Mouse (Mus musculus) stomach, embryonic 14.5 days (tissue): ENCODE results near the gene 4930564D02Rik. TPM values are rescaled to one million over a fixed set of nuclear protein-coding genes. Genes with fewer than 3 reads are reported as not detected.

Experiments used
- ATAC-seq: fragments of 200-750 bp; cut with Nextera tagmentation; 2 replicates; pipeline ENCODE4 v1.8.0; 2017; ENCODE audit warnings: low read depth, moderate TSS enrichment; ENCODE audit not compliant: insufficient number of reproducible peaks, insufficient read depth, low FRiP score
- H3K27ac ChIP-seq: fragments of 300-500 bp; sonication (generic); 2 replicates; pipeline ENCODE4 v1.5.1; 2014; ENCODE audit warnings: mild to moderate bottlenecking, low read length, moderate library complexity, mixed read lengths
- H3K27me3 ChIP-seq: fragments of 300-500 bp; sonication (generic); 2 replicates; pipeline ENCODE4 v1.6.1; 2014; ENCODE audit warnings: low read length, control low read depth, mixed read lengths; ENCODE audit not compliant: control insufficient read depth, insufficient read depth
- H3K36me3 ChIP-seq: fragments of 300-500 bp; sonication (generic); 2 replicates; pipeline ENCODE4 v1.6.1; 2014; ENCODE audit warnings: mild to moderate bottlenecking, control low read depth, low read length, moderate library complexity, mixed read lengths; ENCODE audit not compliant: control insufficient read depth, insufficient read depth
- H3K4me1 ChIP-seq: fragments of 300-500 bp; sonication (generic); 2 replicates; pipeline ENCODE4 v1.6.1; 2014; ENCODE audit warnings: low read length, control low read depth, mixed read lengths; ENCODE audit not compliant: control insufficient read depth, insufficient read depth
- H3K4me2 ChIP-seq: fragments of 300-500 bp; sonication (generic); replicated peaks from 2 replicates; pipeline ENCODE4 v1.6.1; 2014; ENCODE audit warnings: low read depth, low read length, control low read depth
- H3K4me3 ChIP-seq: fragments of 300-500 bp; sonication (generic); 2 replicates; pipeline ENCODE4 v1.5.1; 2014; ENCODE audit warnings: low read depth, low read length, control low read depth
- H3K9ac ChIP-seq: fragments of 300-500 bp; sonication (generic); replicated peaks from 2 replicates; pipeline ENCODE4 v1.6.1; 2014; ENCODE audit warnings: low read depth, mild to moderate bottlenecking, control low read depth, low read length, moderate library complexity, mixed read lengths
- H3K9me3 ChIP-seq: fragments of 300-500 bp; sonication (generic); 2 replicates; pipeline ENCODE4 v1.6.1; 2016; ENCODE audit warnings: low read depth, low read length, control low read depth; ENCODE audit not compliant: control insufficient read depth
- WGBS: fragments of 180-500 bp; shearing (Covaris S2); extraction: QIAGEN DNeasy Blood & Tissue Kit; methylation state at CpG from one replicate; pipeline ENCODE4 v1.1.7; 2014; 5-methylcytosine and 5-hydroxymethylcytosine counted together
- polyA plus RNA-seq: library from polyadenylated mRNA; unstranded; fragments of >200 nt; fragmentation: Nextera tagmentation; extraction: Ambion mirVana; gene quantifications from 2 replicates; pipeline ENCODE4 v1.2.1, GENCODE M21; 2014

The 4930564D02Rik gene
- polyA plus RNA-seq, 1 experiment from 2014 or later: not detected

GRCm38 (mm10) chr3:105052171-105052936, 14.3 kb upstream of the 4930564D02Rik start:
- ATAC-seq: no peak; the same call in 1 of the 2 replicates
- H3K36me3 ChIP-seq: no peaks in the 10 kb centered on the region
- peak overlapping the region; percentile 75 for H3K9ac ChIP-seq
- 1% methylated on average over 37 of the region's 37 CpGs for WGBS
- peak overlapping the region; percentile 61 for H3K27ac ChIP-seq
- H3K9me3 ChIP-seq: no peaks in the 10 kb centered on the region
- H3K4me2 ChIP-seq: peak overlapping the region; percentile 76
- peaks cover 24% of the 10 kb centered on the region for H3K4me1 ChIP-seq
- H3K27me3 ChIP-seq: no peaks in the 10 kb centered on the region
- peak overlapping the region; percentile 80 for H3K4me3 ChIP-seq

DNA sequence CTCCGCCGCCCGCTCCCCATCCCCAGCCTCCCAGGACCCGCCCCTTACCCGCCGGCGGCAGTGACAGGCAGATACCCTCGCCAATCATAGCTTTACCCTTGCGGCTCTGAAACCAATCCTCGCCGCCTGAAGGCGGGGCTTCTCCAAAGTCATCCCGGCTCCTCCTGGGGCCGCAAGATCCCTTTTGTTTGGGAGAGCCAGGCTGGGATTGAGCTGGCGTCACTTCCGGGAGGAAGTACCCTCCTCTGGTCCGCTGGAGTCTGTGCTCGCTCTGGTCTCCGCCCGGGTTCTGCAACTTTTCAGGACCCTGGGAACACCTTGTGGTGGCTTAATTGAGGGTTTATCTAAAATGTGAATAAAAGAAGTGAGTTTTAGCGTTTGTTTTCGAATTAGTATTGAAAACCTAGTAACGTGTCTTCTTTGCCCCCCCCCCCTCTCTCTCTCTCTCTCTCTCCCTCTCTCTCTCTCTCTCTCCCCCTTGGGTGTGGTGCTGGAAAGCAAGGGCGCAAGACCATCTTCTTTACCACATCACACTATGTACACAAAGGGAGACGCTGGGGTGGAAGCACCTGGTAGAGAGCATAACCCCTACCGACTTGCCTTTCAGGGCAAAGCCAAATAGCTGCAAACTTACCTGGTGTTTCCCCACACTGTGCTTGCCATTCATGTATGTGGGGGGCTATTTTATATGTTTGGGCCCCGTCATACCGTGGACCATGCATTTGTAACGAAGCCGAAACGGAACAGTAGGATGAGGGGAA, 13.5 kb upstream of the 4930564D02Rik start, which contains the start of gene Cttnbp2nl:
Cttnbp2nl (minus strand) TSS at position 210 of the 761 bp plus-strand sequence.
- peak; percentile 98 for ATAC-seq
- Histone ChIP-seq H3K9me3 (no peaks in the 10 kb centered on the region), H3K9ac (peak within 1 kb of the TSS; percentile 75), H3K27ac (peak within 1 kb of the TSS; percentile 61), H3K27me3 (no peaks in the 10 kb centered on the region), H3K4me3 (peak within 1 kb of the TSS; percentile 80), H3K4me2 (peak within 1 kb of the TSS; percentile 76), H3K4me1 (peaks cover 18% of the 10 kb centered on the region), H3K36me3 (no peaks in the 10 kb centered on the region)
- WGBS: 2% methylated on average over 31 of the region's 31 CpGs

GRCm38 (mm10) chr3:105053698-105054001, 13.0 kb upstream of the 4930564D02Rik start:
- peak overlapping the region; percentile 33; the same call in 1 of the 2 replicates for H3K9ac ChIP-seq
- peak overlapping the region; percentile 80 for H3K4me3 ChIP-seq
- 58% methylated on average over 4 of the region's 4 CpGs for WGBS
- no peaks in the 10 kb centered on the region for H3K9me3 ChIP-seq
- no peak for ATAC-seq
- peak overlapping the region; percentile 63 for H3K4me2 ChIP-seq
- H3K27ac ChIP-seq: peak overlapping the region; percentile 53; the same call in 1 of the 2 replicates
- H3K4me1 ChIP-seq: peaks cover 21% of the 10 kb centered on the region
- no peaks in the 10 kb centered on the region for H3K27me3 ChIP-seq
- H3K36me3 ChIP-seq: no peaks in the 10 kb centered on the region

GRCm38 (mm10) chr3:105054952-105055351, 11.7 kb upstream of the 4930564D02Rik start:
- no peaks in the 10 kb centered on the region for H3K36me3 ChIP-seq
- no peak overlapping the region for H3K4me2 ChIP-seq
- H3K27me3 ChIP-seq: no peaks in the 10 kb centered on the region
- no peak for ATAC-seq
- H3K4me1 ChIP-seq: peaks cover 20% of the 10 kb centered on the region
- H3K9ac ChIP-seq: no peak overlapping the region
- 43% methylated on average over 7 of the region's 7 CpGs for WGBS
- no peak overlapping the region for H3K4me3 ChIP-seq
- H3K27ac ChIP-seq: no peak overlapping the region
- no peaks in the 10 kb centered on the region for H3K9me3 ChIP-seq

DNA sequence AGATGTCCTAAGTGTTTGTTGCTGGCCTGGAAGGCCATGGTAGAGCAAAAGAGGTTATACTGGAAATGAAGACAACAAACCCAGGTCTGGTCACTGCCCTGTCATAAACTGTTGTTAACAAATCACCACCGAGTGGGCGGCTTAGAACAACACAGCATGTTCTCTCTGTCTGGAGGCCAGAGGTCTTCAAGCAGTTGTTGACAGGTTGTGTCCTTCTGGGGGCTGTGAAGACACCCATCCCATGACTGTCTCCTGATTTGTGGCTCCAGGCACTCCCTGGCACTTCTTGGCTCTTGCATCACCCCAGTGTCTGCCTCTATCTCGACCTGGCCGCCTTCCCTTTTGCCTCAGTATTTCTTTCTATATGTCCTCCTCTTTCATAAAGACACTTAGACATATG, 11.0 kb upstream of the 4930564D02Rik start:
- Histone ChIP-seq H3K36me3 (no peaks in the 10 kb centered on the region), H3K4me2 (no peak overlapping the region), H3K4me3 (no peak overlapping the region), H3K9ac (no peak overlapping the region), H3K9me3 (no peaks in the 10 kb centered on the region), H3K4me1 (peaks cover 18% of the 10 kb centered on the region), H3K27ac (no peak overlapping the region), H3K27me3 (no peaks in the 10 kb centered on the region)
- WGBS: 68% methylated on average over 4 of the region's 4 CpGs
- no peak for ATAC-seq

DNA sequence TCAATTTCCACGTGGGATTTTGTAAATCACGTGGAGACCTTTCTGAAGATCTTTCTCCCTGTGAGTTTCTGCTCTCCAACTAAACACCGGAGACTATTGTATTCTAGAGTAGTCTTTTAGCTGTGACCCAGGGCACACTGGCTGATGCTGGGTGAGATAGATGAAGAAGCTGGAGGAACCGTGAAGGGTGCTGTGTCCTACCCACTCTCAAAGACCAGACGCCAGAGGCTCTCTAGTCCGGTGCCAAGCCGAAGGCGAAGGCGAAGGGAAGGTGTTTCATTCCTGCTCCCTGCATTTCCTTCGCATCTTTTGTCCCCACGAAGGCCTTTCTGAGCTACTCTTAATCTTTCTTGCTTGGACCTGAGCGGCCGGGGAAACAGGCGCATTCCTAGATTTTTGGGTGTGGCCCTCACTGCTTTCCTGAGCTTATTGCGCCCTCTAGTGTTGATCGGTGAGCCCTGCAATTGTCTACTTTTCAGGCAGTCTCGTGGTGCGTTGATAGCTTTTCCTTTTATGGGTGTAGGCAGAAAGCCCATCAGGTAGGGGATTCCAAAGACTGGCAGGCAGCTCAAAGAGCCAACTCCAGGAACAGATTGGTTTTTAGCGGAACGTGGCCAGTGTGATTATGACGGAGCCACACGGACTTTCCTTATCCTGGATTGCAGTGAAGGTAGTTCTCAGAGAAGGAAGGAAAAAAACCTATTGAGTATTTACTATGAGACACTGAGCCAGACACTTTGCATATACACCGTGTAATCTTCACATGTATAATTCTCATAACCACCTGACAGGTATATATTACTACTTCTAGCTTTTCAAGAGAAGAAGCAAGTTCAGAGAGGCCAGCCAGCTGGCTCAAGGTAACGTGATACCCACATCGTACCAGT, 7.8 kb upstream of the 4930564D02Rik start:
- Histone ChIP-seq H3K4me1 (peaks cover 5% of the 10 kb centered on the region; the same call in 1 of the 2 replicates), H3K9ac (no peak overlapping the region; the same call in 1 of the 2 replicates), H3K27me3 (no peaks in the 10 kb centered on the region), H3K9me3 (no peaks in the 10 kb centered on the region), H3K27ac (no peak overlapping the region), H3K36me3 (no peaks in the 10 kb centered on the region), H3K4me3 (peak overlapping the region; percentile 18; the same call in 1 of the 2 replicates), H3K4me2 (peak overlapping the region; percentile 42)
- WGBS: 12% methylated on average over 25 of the region's 25 CpGs
- ATAC-seq: peak; percentile 26; the same call in 1 of the 2 replicates

DNA sequence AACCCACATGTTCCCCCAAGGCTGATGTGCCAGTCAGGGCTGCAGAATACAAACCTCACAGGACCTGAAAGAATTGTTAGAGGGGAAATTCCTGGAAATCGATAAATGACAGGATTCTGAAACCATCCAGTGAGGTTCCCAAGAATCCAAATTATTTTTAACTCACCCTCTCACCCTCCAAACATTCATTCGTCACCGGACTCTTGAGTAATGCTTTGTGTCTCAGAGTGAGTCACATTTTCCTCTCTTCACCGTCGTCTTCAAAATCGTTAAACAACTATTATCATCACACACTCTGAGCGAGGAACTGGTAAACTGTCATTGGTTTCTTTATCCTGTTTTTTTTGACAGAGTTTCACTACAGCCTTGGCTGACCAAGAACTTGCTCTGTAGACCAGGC, 6.7 kb upstream of the 4930564D02Rik start:
- Histone ChIP-seq H3K4me1 (peaks cover 5% of the 10 kb centered on the region; the same call in 1 of the 2 replicates), H3K4me2 (no peak overlapping the region), H3K9ac (no peak overlapping the region), H3K27me3 (no peaks in the 10 kb centered on the region), H3K36me3 (no peaks in the 10 kb centered on the region), H3K27ac (no peak overlapping the region), H3K4me3 (no peak overlapping the region), H3K9me3 (no peaks in the 10 kb centered on the region)
- 51% methylated on average over 7 of the region's 7 CpGs for WGBS
- no peak for ATAC-seq

- WGBS: 77% methylated on average over 6 of the region's 6 CpGs
- ATAC-seq: no peak
Measured at GRCm38 (mm10) chr3:105060992-105061391, 5.7 kb upstream of the 4930564D02Rik start.

More at GRCm38 (mm10) chr3:105060992-105061391, 5.7 kb upstream of the 4930564D02Rik start:
- Histone ChIP-seq H3K4me3 (no peak overlapping the region), H3K36me3 (no peaks in the 10 kb centered on the region), H3K9me3 (no peaks in the 10 kb centered on the region), H3K27ac (no peak overlapping the region), H3K4me2 (no peak overlapping the region), H3K27me3 (no peaks in the 10 kb centered on the region), H3K9ac (no peak overlapping the region), H3K4me1 (peaks cover 5% of the 10 kb centered on the region; the same call in 1 of the 2 replicates)
